Mouse (Mus musculus) frontal cortex, postnatal 25 days (tissue): ENCODE data around the gene Tmem223.
A peak's percentile ranks its signal among the peaks of the same experiment; 100 is the strongest.

ENCODE experiments used
- DNase-seq, 2 experiments: peaks; one replicate each; pipeline ENCODE4 v3.0.0; 2022; ENCODE audit warnings: low spot score in 2 of 2

Gene Tmem223

DNA sequence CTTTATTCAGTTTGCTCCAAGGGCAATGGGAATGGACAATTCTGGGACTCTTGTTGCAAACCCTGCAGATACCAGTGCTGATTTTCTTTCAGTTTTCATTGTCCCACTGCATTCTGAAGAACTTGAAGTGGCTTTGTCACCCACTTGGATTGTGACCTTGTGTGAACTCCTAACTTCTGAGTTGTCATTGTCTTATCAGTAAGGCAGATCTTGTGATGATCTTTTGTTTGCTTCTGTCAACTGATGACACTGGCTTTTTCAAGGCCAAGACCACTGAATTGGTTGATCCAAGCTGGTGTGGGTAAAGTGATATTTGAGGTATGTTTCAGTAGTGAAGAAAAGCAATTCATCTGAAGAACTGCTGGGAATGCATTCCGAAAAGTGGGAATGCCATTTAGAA is 25.4 kb upstream of the Tmem223 start:
- no peak for DNase-seq

DNA sequence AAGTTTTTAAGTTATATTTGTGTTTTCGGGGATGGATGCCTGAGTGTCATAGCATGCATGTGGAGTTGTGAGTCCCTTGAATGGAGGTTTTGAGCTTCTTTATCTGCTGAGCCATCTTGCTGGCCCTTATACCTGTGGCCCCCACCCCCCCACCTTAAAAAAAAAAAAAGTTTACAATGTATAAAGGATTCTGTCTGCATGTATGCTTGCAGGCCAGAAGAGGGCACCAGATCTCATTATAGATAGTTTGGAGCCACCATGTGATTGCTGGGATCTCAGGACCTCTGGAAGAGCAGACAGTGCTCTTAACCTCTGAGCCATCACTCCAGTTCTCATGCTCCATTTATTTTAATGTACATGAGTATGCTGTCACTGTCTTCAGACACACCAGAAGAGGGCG is 23.4 kb upstream of the Tmem223 start:
- no peak for DNase-seq

DNA sequence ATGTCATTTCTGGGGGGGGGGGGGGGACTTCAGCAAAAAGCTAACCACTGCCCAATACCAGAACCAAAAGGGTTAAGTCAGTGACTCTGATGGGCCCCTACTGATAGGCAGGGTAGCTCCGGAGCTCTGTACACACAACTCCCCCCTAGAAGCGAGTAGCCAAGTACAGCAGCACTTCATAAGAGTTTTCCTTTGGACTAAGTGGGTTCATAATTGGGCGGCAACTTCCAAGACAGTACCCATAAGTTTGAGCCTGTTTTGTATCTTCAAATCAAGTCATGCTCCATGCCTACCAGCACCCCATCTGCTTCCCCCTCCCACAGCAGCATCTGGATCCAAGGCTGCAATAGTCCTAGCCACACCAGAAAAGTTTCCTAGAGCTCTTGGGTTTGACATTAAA is 15.1 kb upstream of the Tmem223 start:
- no peak for DNase-seq

DNA sequence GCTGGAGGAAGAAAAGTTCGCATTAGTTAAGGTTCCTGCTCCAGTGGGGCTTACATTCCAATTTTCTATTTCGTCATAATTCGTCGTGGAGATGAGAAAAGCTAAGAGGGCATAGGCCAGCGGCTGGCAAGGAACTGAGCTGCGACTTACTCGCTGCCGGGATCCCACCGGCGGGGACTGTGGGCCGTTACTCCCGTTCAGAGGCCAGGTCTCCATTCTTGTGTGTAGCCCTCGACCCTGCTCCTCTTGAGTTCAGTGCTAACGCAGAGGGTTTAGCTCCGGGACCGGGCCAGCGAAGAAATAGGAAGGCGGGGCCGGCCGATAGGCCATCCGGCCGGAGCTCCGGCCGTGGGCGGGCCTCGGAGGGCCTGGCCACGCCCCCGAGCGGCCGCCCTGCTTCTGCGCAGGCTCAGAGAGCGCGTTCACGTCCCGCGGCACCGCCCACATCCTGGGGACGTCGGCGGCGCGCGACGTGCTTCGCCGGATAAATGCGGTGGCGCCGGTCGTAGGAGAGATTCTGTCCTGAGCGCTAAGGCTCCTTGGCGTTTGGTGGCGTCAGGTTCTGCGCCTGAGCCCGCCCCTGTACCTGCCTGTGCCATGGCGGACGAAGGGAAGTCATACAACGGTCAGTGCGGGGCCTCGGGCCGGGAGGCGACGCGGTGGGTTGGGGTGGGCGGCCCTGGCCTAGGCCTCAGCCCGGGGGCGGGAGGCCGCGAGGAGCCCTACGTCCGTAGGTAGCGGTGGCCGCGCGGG is 14.0 kb upstream of the Tmem223 start, which contains the start of gene Nxf1:
Nxf1 (plus strand) TSS at position 439 of the 753 bp plus-strand sequence.
- DNase-seq = peak; percentile 81 to 85

DNA sequence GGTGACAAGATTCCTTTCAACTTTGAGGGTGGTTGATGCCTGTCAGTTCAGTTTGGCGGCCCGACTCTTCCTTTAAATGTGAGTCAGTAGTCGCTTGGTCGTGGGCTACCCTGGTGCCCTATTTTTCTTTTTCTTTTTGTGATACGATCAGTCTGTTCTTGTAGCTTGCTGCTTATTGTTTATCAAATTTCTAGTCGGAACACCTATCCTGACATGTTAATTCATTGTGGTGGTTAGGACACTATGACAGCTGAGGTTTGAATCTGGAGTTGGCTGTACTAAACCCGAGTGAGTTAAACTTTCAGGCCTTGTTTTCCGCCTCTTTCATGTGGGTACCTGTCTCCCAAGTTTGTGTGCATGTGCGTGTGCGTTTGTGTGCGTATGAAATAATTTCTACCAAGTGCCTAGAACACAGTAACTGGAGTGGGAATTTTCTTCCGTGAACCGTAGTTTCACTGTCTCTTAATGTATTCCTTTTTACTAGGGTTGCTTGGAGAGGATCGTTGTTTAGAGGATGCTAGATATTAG is 13.3 kb upstream of the Tmem223 start:
- DNase-seq = no peak

DNA sequence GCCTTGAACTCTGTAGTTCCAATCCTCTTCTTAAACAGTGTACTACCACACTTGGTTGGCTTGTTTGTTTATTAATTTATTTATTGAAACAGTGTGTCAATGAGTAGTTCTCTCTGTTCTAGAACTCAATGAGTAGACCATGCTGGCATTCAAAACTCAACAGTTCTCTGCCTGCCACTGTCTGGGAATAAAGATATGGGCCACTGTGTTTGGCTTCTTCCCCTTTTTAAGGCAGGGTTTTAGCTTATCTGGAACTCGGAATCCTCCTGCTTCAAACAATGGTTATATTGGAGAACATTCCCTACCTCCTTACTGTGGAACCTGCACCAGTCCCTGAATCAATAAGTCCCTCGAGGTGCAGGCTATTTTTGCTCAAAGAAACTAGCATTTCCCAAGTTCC is 11.9 kb upstream of the Tmem223 start:
- no peak for DNase-seq

DNA sequence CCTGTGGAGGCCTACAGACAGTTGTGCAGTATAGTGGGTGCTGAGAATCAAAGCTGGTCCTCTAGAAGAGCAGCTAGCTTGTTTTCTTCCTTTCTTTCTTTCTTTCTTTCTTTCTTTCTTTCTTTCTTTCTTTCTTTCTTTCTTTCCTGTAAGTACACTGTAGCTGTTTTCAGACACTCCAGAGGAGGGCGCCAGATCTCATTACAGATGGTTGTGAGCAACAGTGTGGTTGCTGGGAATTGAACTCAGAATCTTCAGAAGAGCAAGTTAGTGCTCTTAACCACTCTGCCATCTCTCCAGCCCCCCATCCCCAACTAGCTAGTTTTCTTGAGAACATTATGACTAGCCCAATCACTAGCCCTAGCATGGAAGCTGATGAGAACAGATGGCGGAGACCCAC is 10.0 kb upstream of the Tmem223 start:
- no peak for DNase-seq

DNA sequence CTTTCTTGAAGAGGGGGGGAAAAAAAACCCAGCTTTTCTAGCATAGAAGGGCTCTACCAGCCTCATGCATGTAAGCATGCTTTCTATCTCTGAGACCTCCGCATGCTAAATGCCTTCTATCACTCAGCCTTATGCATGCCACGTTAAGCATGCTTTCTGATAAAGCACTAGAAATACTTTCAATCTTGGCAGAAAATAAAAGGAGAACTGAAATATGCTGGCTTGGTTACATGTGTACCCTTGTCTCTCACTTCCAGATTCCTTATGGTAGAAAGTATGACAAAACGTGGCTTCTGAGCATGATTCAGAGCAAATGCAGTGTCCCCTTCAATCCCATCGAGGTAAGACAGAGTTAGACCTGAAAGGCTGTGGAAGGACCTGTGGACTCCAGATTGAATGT is 7.5 kb upstream of the Tmem223 start:
- no peak for DNase-seq

DNA sequence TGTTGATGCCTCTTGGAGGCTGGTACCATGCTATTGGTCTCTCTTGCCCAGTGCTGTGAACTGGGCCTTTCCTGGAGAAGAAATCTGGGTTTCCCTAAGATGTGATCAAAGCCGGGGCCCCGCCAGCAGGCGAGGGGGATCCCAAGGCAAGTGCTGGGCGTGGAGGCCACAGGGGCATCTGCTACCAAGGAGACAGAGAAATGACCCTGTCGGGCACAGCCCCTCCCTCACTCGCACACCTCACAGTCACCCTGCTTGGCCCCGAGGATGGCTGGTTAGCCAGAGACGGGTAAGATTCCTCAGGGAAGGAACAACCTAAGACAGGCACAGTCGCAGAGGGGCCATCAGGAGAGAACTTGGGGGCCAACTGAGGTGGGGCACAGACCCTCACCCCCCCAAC is 5.2 kb upstream of the Tmem223 start:
- no peak for DNase-seq

DNA sequence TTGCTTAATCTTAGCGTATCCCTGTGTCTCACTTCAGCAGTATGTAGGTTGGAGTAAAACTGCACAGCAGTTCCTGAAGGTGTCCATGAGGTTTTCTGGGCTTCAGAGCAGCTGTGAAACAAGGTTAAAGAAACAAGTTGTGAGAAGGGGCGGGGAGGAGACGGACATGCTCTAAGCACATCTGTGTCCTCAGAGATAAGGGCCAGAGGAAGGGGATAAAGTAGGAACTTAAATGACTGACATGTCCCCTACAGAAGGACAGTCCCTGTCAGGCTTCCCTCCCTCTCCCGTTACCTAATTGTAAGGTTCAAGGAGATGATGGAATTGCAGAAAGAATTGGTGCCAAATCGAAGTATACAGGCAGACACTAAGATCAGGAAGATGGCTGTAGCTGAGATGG is 2.2 kb downstream of the Tmem223 start:
- DNase-seq = no peak

DNA sequence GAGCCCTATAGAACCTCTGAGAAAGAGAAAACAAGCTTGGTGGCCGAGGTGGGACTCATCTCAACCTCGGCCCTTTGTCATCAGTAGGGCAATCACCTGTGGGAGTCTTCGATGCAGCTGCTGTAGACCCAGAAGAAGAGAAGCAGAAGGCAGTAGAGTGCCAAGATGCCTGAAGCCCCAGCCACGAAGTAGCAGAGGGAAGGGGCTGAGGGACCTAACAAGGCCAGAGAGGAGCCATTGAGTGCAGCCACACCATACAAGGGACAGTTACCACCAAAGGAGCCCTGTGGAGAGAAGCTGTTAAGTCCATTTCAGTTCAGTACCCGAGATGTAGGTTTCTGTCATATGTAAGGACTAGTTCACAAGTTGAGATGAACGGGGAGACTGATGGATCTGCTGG is 2.6 kb downstream of the Tmem223 start:
- DNase-seq = no peak

DNA sequence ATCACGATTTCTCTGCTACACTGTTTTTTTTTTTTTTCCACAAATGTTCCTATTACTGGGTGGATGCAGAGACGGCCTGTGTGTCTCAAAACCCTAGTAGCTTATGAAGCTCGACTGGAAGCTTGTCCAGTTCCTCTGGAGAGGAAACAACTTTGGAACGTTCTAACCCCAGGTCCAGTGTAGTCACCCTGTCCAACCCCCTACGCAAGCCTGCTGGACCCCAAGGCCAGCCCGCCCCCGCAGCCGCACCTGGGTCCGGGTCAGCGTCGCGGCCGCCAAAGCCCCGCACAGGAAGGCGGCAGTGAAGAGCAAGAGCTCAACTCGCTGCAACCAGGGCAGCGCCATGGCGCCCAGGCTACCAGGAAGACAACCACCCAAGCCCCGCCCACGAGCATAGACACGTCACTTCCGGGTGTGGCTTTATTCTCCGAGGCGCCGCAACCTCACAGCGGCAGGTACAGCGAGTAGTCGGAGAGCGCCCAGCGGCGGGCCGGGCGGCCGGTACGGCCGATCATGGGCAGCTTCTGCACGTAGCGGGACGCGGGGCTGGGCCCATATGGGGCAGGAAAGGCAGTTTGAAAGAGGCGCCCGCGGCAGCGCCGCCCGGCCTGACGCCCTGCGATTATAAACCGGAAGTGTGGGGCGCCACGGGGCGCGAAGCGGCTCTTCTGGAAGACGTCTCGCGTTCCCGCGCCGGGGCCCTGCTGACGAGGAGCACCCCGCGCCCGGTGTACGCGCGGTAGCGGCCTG is 3.5 kb downstream of the Tmem223 start, which contains the start of gene Tmem179b:
Tmem179b (minus strand) TSS at position 382 of the 750 bp plus-strand sequence.
- peak; percentile 95 to 96 for DNase-seq

DNA sequence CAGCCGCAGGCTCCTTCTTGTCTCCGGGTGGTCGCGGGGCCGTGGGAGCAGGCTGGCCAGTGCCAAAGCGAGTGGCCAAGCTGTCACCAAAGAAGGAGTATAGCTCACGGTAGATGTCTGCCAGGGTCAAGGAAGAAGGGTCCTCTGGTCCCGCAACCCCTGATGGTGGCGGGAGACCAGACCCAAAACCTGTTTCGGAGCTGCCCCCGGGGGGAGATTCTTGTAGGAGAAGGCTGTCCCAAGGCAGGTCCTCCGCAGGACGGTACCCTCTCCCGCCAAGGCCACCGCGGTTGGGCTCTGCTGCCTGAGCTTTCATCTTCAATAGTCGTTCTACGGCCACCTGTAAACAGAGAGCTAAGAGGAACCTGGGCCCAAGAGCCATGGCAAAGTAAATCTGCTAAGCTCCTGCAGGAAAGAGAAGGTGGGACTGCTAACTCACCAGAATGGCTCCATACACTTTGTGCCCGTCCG is 4.2 kb downstream of the Tmem223 start:
- DNase-seq = no peak

DNA sequence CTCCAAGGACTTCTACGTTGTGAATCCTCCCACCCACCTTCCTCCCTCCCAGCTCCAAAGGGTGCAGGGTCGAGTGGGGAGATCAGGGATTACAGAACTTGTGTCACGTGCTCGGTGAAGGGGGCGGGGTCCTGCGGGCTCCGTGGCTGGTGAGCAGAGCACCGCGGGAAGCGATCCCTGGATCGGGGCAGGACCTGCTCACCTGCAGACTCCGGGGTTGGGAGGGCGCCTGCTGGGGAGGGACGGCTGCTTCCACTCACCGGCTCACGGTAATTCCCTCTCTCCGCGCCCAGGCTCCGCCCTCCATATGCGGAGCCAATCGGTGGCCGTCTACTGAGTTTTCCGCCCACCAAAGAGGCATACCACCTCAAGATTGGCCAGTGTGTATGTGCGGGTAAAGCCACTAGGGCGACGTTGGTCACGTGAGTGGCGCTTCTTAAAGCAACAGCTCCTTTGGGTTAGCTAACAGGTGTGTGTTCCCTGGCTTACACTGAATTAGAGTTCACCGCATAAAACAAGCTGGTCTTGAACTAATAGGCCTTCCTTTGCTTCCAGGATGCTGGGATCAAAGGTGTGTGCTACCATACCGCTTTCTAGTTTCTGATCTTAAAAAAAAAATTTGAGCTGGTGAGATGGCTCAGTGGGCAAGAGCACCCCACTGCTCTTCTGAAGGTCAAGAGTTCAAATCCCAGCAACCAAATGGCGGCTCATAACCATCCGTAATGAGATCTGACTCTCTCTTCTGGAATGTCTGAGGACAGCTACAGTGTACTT is 15.4 kb downstream of the Tmem223 start, which contains the start of gene Taf6l:
Taf6l (minus strand) TSS at position 410 of the 774 bp plus-strand sequence.
- DNase-seq = peak; percentile 84

DNA sequence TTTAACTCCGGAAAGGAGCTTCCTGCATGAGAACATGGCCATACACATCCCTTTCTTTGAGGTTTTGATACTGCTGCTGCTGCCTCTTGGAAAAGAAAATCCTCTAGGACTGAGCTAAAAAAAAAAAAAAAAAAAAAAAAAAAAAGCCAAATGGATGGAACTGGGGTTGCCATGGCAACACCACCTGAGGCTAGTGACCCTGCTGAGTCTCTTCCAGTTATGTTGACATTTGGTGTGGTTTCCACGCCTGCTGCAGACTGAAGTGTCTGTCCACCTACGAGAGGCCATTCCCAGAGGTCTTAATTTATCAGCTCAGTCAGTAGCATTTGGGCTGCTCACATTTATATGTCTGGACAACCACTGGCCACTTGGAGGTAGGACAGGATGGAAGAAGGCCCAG is 17.7 kb downstream of the Tmem223 start:
- DNase-seq = no peak

DNA sequence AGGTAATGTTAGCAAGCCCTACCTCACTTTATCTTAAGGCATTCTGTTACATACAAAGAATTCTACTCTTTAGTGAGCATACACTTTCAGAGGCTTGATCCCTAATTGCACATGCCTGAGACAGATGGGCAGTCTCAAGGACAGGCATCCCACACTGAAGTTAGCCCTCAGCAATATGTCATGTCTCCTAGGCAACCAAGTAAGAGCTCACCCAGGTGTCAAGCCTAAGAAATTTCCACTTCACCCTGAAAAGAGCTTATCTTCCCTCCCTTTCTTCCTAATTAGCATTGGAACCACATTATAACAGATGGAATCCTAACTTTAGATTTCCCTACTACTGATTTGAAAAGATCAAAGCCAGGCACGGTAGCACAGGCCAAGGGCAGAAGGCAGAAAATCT is 18.4 kb downstream of the Tmem223 start:
- no peak for DNase-seq

DNA sequence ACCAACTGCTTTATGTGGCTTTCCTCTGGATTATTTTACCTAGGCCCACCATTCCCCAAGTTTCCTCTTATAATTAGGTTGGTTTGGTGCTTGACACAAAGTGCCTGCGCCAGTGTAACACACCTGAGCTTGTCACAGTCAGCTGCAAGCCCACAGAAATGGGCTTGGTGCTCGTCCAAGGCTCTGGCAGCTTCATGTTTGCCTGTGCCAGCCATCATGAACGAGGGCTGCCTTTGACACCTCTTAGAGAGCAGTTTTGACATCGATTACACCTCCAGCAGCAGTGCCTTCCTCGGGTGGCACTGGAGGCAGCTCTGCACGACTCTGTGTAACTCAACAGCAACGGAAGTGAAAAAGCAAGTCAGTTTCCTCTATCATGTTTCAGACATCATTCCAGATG is 19.4 kb downstream of the Tmem223 start:
- no peak for DNase-seq

DNA sequence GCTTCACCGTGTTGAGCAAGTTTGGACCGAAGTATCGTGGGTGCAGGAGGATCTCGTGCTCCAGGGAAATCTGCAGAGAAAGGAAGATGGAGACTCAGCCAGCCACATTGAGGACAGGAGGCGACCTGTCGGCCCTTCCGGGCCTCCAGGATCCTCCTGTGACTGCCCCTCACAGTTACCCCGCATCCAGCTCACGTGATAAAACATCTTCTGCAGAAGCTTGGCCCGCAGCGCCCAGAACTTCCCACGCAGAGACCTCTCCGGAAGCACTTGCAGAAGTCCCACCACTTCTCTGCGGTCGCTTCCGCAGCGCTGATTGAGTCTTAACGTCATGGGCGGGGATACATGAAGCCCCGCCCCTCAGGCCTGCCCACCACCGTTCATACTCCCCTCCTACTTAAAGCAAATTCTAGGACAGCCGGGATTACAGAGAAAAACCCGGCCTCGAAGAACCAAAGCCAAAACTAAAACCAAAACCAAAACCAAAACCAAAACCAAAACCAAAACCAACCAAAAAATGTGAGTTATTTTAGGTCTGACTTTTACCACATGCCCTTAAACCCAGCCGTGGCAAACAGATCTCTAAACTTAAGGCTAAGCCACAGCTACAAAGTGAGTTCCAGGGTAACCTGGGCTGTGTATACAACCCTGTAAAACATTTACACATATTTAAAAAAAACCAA is 27.6 kb downstream of the Tmem223 start, which contains the start of gene Polr2g:
Polr2g (minus strand) TSS at position 314 of the 683 bp plus-strand sequence.
- DNase-seq = peak; percentile 77

DNA sequence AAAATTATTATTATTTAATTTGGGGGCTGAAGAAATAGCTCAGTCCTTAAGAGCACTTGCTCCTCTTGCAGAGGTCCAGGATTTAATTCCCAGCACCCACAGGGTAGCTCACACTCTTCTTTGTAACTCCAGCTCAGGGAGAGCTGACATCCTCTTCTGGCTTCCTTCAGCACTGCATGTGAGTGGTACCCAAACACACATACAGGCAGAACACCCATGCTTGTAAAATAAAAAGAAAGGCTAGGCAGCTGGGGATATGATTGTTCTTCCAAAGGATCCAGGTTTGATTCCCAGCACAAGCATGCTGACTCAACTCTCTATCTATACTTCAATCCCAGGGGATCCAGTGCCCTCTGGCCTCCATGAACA is 28.1 kb downstream of the Tmem223 start:
- DNase-seq = no peak

DNA sequence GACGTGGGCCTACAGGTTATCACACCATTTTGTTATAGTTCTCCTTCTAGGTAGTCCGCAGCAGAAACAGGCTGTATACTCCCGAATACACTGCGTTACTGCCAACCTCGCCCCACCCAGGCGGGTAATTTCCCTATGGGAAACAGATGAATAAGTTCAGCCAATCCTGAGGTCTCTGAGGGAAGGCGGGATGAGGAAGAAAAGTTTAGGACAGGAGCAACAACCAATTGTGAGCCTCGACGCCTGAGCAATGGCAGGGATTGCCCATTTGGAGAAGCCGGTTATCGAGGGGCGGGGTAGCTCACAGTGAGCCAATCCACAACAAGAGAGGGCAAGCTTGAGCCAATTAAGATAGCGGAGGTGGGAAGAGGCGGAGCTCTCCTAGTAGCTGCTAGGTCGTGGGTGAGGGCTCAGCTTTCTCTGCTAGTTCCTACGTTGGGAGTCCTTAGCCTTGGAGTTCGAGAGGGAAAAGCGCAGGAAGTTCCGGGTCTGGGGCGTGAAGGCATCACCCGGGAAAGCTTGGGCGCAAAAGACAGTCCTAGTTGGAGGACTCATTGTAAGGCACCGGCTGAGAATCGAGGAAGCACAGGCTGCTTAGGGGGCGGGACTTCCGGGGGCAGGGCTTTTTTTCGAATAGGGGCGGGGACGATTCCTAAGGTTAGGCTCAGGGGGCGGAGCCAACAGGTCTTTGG is 31.5 kb downstream of the Tmem223 start, which contains the start of gene Zbtb3:
Zbtb3 (plus strand) TSS at position 426 of the 692 bp plus-strand sequence.
- DNase-seq = peak; percentile 87 to 91
